Comparison of ENCODE assay signal across 14 mouse cellular contexts in the genomic region with DNA sequence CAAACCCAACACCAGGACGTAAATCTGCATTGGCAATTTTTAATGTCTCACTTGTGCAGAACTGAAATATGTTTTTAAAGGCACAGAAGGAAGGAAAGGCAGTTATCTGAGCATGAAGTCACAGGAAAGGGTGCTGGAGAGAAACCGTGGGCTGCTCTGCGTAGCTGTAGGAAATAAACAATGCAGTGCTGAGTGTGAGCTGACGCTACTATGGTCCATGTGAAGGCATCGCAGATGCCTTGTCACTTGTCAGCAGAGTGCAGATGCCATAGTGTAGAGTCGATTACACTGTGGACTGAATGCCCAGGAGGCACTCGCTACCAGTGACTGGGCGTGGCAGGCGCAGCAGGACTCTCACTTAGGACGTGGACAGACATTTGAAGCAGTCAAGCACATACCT. TPM values are rescaled to one million over a fixed set of nuclear protein-coding genes. Genes with fewer than 3 reads are reported as not detected.
"Had no signal": no experiment of that assay in that cellular context is flagged by ENCODE, and none has a peak within 500 bp of the region (broad histone marks: within the 10 kb centered on the region; RNA-seq: fewer than 3 reads in every experiment).

No protein-coding gene starts in this region.

RNA-seq across cellular contexts. Expression of gene Col9a2, which starts 20.0 kb away (rescaled TPM):
- total RNA-seq: common myeloid progenitor, adult 5-6 weeks; granulocyte monocyte progenitor cell, adult 5-6 weeks; heart, adult 2 months; heart, adult 8-10 months had no signal

RNA-seq across cellular contexts. Expression of gene Tmco2, which starts 49.8 kb away (rescaled TPM):
- total RNA-seq: common myeloid progenitor, adult 5-6 weeks; forebrain, postnatal 0 days; gastrocnemius, adult 18-20 months; gastrocnemius, adult 2 months; gastrocnemius, adult 8-10 months; gastrocnemius, postnatal 10 days; gastrocnemius, postnatal 14 days; gastrocnemius, postnatal 25 days; gastrocnemius, postnatal 36 days; gastrocnemius, postnatal 4 days; granulocyte monocyte progenitor cell, adult 5-6 weeks; heart, adult 18-20 months; heart, adult 2 months; heart, adult 8-10 months had no signal
